Mouse (Mus musculus) neutrophil, adult 5-6 weeks (primary cell): ENCODE measurements around the gene Cd209f. TPM values are rescaled to one million over a fixed set of nuclear protein-coding genes. Genes with fewer than 3 reads are reported as not detected.
"Not testable (repeated sequence)": the region's sequence is repeated elsewhere in the genome, so short reads cannot be mapped to it uniquely, and the experiment has no call there.

Experiments
- ATAC-seq: fragments of 151-379, 151-347 bp; 2 replicates; pipeline ENCODE4 v1.8.0; 2017; ENCODE audit warnings: mild to moderate bottlenecking, moderate TSS enrichment; ENCODE audit not compliant: insufficient number of reproducible peaks, poor library complexity, low FRiP score, severe bottlenecking; ENCODE audit errors: extremely low read depth
- total RNA-seq: library from RNA; stranded (forward); fragments of 200-1000 nt; gene quantifications from 2 replicates; pipeline ENCODE4 v1.2.3, GENCODE M21; 2017

Cd209f gene
- not detected in 2 replicates for total RNA-seq

DNA sequence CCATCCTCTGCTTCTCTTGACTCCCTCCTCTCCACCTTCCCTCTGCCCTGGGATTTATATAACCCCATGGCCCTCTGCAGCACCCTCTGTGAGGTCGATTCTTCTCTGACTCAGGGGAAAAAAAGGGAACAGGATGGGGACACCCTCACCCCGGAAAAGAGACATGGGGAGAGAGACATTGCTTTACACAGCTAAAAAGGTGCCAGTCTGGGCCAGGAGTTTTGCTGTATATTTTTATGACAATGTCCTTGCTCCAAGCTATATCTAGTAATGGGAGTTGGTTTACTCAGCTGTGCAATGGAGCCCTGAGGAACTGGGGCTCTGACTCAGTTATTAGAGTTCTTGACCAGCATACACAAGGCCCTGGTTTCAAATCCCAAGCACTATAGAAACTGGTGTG lies at the start of gene Cd209f:
Gene Cd209f (minus strand): TSS at position 101 of the 400 bp plus-strand sequence.
- ATAC-seq: not testable (repeated sequence)

DNA sequence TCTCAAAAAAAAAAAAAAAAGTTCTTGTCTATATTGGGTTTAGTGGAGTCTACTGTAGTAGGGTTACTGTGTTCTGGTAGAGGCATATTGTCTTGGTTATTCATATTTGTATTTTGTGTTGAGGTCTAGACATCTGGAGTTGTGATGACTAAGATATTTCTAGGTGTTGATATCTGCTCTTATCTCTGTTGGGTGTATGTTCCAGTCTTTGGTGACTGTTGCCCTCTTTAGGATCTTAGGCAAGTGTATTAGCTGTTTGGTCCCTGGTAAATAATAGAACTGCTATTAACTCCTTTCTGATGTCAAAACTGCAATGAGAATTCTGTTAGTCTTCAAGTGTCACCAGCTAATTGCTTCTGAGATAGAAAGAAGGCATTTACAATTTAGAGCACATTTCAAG lies 49.2 kb upstream of the Cd209f start:
- no peak for ATAC-seq

DNA sequence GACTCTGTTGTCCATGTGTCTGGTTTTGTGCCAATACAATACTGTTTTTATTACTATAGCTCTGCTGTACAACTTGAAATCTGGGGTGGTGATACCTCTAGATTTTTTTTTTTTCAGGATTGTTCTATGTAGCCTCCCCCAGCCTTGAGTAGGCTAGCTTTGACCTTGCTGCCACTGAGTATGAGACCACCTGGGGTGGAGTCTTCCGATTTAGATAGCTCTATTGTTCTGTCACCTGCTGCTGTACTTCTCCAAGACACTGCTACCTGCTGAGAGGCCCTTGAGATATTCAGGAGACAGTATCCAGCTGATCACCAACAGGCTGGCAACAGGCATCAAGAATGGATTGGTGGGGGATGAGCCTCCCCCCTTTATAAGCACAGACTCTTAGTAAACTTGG lies 41.6 kb upstream of the Cd209f start:
- ATAC-seq: no peak

DNA sequence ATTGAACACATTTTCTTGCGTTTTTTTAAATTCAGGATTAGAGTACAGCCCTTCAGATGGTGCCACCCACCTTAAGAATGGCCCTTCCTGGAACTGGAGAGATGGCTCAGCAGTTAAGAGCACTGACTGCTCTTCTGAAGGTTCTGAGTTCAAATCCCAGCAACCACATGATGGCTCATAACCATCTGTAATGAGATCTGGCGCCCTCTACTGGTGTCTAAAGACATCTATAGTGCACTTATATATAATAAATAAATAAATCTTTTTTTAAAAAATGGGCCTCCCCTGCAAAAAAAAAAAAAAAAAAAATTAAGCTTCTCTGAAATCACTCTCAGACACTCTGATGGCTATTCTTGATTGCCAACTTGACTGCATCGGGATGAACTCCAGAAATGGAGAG lies 36.1 kb upstream of the Cd209f start:
- ATAC-seq: no peak

DNA sequence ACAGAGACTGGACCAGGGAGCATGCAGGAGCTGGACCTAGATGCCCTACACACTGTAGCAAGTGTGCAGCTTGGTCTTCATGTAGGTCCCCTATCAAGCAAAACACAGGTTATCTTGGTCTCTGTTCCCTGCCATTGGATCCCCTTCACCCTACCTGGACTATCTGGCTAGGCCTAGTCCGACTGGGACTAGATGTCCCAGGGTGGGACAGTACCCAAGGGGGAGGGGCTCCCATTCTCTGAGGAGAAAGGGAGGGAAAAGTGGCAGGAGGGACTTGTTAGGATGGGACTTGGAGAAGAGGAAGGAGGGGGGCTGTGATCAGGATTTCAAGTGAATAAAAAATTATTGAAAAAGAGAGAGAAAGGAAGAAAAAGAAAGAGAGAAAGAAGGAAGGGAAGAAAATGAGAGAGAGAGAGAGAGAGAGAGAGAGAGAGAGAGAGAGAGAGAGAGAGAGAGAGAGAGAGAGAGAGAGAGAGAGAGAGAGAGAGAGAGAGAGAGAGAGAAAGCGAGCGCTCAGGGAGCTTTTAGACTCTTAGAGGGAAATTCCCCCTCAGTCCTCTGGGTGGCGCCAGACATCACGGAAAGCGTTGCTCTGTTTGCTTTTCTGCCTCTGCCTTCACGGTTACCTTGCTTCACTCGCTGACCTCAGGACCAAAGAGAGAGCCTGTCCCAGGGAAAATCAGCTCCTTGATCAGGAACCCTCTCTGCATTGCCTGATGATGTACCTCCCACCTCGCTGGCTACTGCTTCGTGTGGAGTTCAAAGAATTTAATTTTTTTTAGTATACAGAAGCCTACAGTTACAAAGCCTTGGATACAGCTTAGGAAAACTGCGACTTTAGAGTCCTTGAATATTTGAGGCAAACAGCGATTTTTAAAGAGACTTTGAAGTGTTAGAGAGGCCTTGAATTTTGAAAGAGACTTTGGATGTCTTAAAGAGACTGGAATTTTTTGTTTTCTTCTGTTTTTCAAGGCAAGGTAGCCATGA lies 34.3 kb upstream of the Cd209f start:
- ATAC-seq: peak; percentile 89

DNA sequence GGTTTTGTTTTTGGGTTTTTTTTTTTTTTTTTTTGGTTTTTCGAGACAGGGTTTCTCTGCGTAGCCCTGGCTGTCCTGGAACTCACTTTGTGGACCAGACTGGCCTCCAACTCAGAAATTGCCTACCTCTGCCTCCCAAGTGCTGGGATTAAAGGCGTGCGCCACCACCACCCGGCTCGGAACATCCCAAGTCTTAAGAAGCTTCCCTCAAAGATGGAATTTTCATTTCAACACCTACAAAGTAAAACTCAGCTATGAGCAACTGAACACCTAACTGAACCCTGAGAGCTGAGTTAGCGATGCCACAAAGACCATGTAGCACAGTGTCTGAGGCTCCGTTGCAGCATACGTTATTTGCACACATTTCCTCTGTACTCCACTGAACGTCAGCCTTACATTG lies 28.2 kb upstream of the Cd209f start, which contains the start of gene Cd209g:
Gene Cd209g (plus strand): TSS at position 301 of the 400 bp plus-strand sequence.
- no peak for ATAC-seq

DNA sequence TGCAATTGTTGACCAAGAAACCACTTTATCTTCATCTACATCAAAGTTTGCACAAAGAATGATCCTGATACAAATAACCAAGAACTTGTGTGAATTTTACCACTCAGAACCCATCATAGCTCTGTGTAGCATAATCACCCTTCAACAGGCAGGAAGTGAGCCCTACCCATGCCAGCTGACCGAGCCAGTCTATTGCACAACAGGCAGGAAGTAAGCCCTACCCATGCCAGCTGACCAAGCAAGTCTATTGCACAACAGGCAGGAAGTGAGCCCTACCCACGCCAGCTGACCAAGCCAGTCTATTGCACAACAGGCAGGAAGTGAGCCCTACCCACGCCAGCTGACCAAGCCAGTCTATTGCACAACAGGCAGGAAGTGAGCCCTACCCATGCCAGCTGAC lies 17.1 kb downstream of the Cd209f start:
- ATAC-seq: not testable (repeated sequence)

DNA sequence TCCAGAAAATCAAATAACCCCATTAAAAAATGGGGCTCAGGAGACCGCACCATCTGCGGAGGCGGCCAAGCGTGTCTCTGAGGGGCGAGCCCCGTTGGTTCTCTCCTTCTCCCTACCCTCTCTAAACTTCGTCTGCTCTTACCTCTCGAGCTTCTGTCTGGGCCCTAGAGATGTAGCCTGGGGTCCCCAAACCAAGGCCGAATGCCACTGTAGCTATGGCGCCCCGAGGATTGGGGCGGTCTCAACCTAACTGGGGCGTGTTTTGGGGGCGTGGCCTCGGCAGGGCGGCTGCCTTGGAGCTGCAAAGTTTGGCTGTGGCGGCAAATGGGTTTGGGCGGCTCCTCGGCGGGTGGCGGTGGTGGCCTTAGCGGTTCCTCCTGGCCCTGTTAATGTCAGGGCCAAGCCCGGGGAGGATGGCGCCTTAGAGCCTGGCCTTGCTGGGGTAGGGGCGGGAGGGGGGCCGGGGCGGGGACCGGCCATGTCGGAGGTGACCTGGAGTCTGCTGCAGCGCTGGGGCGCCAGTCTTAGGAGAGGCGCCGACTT lies 18.4 kb downstream of the Cd209f start:
- peak; percentile 60; the same call in 1 of the 2 replicates for ATAC-seq

Other genes with a start within 250 kb of the Cd209f start
- not detected in 2 replicates for gene Cd209d, start 227.3 kb downstream of the Cd209f start, total RNA-seq
- gene Cd209b, start 179.0 kb downstream of the Cd209f start, total RNA-seq: not detected in 2 replicates
- gene Cd209c, start 151.1 kb downstream of the Cd209f start, total RNA-seq: 0.81 and 0.86 TPM in 2 replicates
- not detected in 2 replicates for gene Cd209g, start 28.3 kb upstream of the Cd209f start, total RNA-seq
- 10.2 and 16.6 TPM in 2 replicates for gene Evi5l, start 60.7 kb upstream of the Cd209f start, total RNA-seq
- not detected in 2 replicates for gene Prr36, start 111.6 kb upstream of the Cd209f start, total RNA-seq
- gene Lrrc8e, start 121.0 kb upstream of the Cd209f start, total RNA-seq: not detected in 2 replicates
- gene Map2k7, start 132.9 kb upstream of the Cd209f start, total RNA-seq: 44.1 and 50.7 TPM in 2 replicates
- 1.4 TPM in 1 of 2 replicates, not detected in the other for gene Gm49320, start 133.0 kb upstream of the Cd209f start, total RNA-seq
- gene Tgfbr3l, start 142.4 kb upstream of the Cd209f start, total RNA-seq: 8.4 and 10.2 TPM in 2 replicates
- 6.8 and 15.7 TPM in 2 replicates for gene Snapc2, start 147.2 kb upstream of the Cd209f start, total RNA-seq
- gene Ctxn1, start 153.4 kb upstream of the Cd209f start, total RNA-seq: 0.35 TPM in 1 of 2 replicates, not detected in the other
- gene Timm44, start 170.1 kb upstream of the Cd209f start, total RNA-seq: 78.5 and 86.7 TPM in 2 replicates
- 11.5 TPM in 2 replicates for gene Ccl25, start 219.4 kb upstream of the Cd209f start, total RNA-seq
- 52.4 and 65.9 TPM in 2 replicates for gene Elavl1, start 219.6 kb upstream of the Cd209f start, total RNA-seq